Mouse (Mus musculus) right cerebral cortex, postnatal 4 days (tissue): ENCODE results near the gene Arid1b.

ENCODE experiments used
- DNase-seq: peaks from one replicate; pipeline ENCODE4 v3.0.0-alpha.2; 2022

Arid1b gene

GRCm38 (mm10) chr17:5022019-5022544 lies 27.9 kb downstream of the Arid1b start:
- DNase-seq = no peak

- DNase-seq = no peak
Measured at GRCm38 (mm10) chr17:5023745-5024144, 29.6 kb downstream of the Arid1b start.

- no peak for DNase-seq
Measured at GRCm38 (mm10) chr17:5025400-5025799, 31.3 kb downstream of the Arid1b start.

- no peak for DNase-seq
Measured at GRCm38 (mm10) chr17:5026578-5026977, 32.4 kb downstream of the Arid1b start.

- DNase-seq = no peak
Measured at GRCm38 (mm10) chr17:5029148-5029547, 35.0 kb downstream of the Arid1b start.

GRCm38 (mm10) chr17:5030290-5030689 lies 36.2 kb downstream of the Arid1b start:
- no peak for DNase-seq

- DNase-seq = no peak
Measured at GRCm38 (mm10) chr17:5033346-5033745, 39.2 kb downstream of the Arid1b start.

- no peak for DNase-seq
Measured at GRCm38 (mm10) chr17:5034201-5034600, 40.1 kb downstream of the Arid1b start.

- no peak for DNase-seq
Measured at GRCm38 (mm10) chr17:5036200-5036835, 42.2 kb downstream of the Arid1b start.

GRCm38 (mm10) chr17:5037199-5037598 lies 43.1 kb downstream of the Arid1b start:
- no peak for DNase-seq

- no peak for DNase-seq
Measured at GRCm38 (mm10) chr17:5039826-5040225, 45.7 kb downstream of the Arid1b start.

GRCm38 (mm10) chr17:5043871-5044270 lies 49.7 kb downstream of the Arid1b start:
- DNase-seq = no peak

- DNase-seq = no peak
Measured at GRCm38 (mm10) chr17:5045613-5046012, 51.5 kb downstream of the Arid1b start.

- DNase-seq = no peak
Measured at GRCm38 (mm10) chr17:5047373-5047772, 53.2 kb downstream of the Arid1b start.

GRCm38 (mm10) chr17:5050266-5050665 lies 56.1 kb downstream of the Arid1b start:
- no peak for DNase-seq

GRCm38 (mm10) chr17:5050970-5051530 lies 56.9 kb downstream of the Arid1b start:
- DNase-seq = no peak

- no peak for DNase-seq
Measured at GRCm38 (mm10) chr17:5052091-5052799, 58.1 kb downstream of the Arid1b start.

- no peak for DNase-seq
Measured at GRCm38 (mm10) chr17:5052800-5053179, 58.7 kb downstream of the Arid1b start.

- no peak for DNase-seq
Measured at GRCm38 (mm10) chr17:5053201-5053600, 59.1 kb downstream of the Arid1b start.

- DNase-seq = no peak
Measured at GRCm38 (mm10) chr17:5055412-5055811, 61.3 kb downstream of the Arid1b start.

- no peak for DNase-seq
Measured at GRCm38 (mm10) chr17:5056654-5057053, 62.5 kb downstream of the Arid1b start.

- DNase-seq = no peak
Measured at GRCm38 (mm10) chr17:5057286-5057685, 63.2 kb downstream of the Arid1b start.

GRCm38 (mm10) chr17:5057944-5058720 lies 64.0 kb downstream of the Arid1b start:
- DNase-seq = peak; percentile 39
